Mouse (Mus musculus): ENCODE data around the gene Troap.

Gene Troap

DNA sequence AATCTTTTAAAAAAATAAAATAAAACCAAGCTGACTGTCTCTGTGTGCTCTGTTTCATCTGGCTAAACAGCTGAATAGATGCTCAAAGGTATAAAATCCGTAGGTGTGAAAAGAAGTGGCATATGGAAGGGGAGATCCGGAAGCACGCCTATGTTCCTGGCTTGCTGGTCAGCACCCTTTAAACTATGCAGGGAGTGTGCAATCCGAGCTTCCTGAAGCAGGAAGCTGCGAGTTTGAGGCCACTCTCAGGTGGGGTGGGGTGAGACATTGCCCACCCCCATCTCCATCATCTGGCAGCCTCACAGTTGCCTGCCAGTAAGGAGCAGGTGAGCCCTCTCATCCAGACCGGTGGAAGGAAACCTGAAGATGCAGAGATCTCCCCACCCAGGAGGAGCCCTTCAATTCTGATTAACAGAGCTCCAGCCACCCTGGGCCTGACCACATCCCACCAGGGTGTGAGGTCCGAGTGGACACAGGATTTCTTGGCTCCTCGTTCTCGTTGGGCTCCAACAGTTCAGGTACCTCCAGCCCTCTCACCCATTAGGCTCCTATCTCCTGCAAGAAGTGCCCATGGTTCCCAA is at the start of gene Troap:
TSS of gene Troap (plus strand) at position 557 of the 581 bp plus-strand sequence.
- no peak for DNase-seq (ENCODE audit: low spot score)

DNA sequence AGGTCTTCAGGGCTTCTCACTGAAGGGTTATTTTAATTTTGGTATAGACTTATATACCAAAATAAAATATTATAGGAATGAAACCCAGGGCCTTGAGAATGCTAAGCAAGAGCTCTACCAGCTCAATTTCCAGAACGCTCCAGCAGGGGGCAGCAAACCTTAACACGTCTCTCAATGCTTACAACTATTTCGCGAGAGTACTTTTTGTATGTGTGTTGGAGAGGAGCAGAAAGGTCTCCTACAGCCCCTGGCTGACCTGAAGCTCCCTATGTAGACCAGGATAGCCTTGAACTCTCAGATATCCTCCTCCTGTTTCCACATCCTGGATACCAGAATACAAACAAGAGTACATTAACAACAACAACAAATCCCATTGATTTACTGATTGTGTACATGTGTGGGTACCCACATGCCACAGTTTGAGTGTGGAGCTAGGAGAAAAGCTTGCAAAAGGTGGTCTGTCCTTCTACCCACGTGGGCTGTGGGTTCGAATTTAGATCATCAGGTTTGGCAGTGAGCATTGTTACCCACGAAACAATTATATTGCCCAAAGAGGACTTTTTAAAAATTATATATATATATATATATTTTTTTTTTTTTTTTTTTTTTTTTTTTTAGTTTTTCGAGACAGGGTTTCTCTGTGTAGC is 49.6 kb upstream of the Troap start:
- DNase-seq (ENCODE audit: low spot score): peak; percentile 60

DNA sequence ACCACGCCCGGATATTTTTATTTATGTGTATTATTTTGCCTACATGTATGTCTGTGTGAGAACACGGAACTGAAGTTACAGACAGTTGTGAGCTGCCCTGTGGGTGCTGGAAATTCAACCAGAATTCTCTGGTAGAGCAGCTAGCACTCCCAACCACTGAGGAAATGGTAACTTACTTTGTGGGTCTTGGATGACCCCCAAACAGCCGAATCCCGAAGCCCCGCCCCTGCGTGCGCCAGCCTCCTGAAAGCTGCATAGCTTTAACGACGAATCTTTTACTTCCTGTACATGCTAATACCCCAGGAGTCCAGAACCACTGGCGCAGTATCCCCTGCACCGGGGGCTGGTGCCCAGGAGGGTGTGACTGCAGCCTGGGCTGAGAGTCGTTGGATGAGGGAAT is 49.0 kb upstream of the Troap start:
- no peak for DNase-seq (ENCODE audit: low spot score)

DNA sequence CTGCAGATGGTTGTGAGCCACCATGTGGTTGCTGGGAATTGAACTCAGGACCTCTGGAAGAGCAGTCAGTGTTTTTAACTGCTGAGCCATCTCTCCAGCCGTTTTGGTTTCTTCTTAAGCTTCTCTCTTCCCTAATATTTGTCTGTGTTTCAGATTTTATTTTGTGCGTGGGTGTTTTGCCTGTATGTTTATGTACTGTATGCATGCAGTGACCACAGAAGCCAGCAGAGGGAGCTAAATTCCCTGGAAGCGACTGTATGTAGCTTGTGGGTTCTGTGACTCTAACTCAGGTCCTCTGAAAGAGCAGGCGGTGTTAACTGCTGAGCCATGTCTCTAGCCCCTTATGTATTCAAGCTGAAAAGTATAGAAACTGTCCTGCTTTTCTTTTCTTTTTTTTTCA is 48.1 kb upstream of the Troap start:
- no peak for DNase-seq (ENCODE audit: low spot score)

DNA sequence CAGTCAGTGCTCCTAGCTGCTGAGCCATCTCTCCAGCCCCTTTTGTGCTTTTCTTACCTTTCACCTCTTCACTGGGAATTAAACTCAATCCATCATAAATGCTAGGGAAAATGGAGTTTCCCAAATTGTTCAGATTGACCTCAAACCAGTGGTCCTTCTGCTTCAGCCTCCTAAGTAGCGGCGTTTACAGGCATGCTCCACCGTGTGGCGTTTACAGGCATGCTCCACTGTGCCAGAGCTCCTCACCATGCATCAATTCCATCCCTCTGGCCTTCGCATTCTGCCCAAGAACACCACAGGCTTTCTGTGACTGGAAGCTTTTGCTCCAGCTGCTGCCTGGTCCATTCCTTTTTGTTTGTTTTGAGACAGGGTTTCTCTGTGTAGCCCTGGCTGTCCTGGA is 47.3 kb upstream of the Troap start:
- DNase-seq (ENCODE audit: low spot score): no peak

DNA sequence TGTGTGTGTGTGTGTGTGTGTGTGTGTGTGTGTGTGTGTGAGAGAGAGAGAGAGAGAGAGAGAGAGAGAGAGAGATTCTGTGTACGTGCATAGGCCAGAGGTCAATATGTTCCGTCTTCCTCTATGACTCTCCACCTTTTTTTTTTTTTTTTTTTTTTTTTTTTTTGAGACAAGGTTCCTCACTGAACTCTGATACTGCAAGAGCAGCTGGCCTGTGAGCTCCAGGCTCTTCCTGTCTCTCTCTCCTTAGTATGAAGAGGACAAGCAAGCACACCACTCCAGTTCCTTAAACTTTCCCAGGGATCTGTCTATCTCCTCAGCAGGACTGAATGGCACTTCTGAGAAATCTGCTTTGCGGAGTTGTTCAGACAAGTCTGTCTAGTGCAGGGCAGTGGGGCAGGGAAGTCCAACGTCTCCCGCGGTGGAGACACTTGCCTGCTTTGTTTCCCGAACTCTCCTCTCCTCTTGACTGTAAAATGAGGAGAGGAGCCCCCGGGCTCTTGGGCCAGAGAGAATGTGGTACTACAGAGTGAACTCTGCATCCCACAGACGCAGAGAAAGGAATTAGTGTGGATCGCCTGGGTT is 45.4 kb upstream of the Troap start:
- no peak for DNase-seq (ENCODE audit: low spot score)

DNA sequence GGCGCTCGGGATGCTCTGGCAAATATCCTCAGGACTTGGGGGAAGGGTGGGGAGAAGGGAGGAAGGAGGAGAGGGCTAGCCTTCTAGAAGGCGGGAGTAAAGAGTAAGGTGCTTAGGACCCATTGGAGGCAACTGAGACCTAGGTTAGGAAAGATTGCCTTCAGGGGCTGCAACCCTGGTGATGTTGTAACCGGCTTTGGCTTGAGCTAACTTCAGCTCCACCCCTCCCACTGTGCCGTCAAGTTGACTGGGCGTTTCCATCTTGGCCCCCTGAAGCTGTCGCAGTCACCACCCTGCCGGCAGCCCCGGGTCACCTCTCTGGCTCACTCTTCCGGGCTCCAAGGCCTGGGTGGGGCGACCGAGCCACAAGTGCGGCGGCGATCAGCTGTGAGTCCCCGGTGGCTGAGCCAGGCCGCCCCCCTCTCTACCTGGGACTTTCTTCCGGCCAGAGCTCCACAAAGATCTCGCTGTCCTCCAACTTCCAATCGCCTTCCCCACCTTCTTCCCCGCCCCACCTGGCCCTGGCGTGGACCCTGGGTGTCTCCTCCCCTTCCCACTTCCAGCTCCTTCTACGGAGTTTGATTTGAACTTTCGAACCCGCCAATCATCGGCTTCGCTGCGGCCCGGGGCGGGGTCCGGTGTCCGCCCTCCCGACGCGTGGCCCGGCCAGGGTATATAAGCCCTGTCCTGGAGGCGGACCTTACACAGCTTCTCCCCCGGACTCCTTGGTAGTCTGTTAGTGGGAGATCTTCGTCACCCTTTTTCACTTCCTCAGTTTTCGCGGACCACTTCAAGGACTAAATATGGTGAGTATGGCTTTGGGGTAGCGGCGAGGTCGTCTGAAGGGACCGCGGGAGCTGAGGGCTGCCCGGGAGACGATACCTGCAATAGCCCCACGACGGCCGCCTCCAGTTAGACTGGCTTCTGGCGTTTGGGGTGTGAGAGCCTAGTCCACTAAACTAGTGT is 44.5 kb upstream of the Troap start, which contains the start of gene Tuba1c:
TSS of gene Tuba1c (plus strand) at position 273 of the 966 bp plus-strand sequence.
- peak; percentile 89 for DNase-seq (ENCODE audit: low spot score)

DNA sequence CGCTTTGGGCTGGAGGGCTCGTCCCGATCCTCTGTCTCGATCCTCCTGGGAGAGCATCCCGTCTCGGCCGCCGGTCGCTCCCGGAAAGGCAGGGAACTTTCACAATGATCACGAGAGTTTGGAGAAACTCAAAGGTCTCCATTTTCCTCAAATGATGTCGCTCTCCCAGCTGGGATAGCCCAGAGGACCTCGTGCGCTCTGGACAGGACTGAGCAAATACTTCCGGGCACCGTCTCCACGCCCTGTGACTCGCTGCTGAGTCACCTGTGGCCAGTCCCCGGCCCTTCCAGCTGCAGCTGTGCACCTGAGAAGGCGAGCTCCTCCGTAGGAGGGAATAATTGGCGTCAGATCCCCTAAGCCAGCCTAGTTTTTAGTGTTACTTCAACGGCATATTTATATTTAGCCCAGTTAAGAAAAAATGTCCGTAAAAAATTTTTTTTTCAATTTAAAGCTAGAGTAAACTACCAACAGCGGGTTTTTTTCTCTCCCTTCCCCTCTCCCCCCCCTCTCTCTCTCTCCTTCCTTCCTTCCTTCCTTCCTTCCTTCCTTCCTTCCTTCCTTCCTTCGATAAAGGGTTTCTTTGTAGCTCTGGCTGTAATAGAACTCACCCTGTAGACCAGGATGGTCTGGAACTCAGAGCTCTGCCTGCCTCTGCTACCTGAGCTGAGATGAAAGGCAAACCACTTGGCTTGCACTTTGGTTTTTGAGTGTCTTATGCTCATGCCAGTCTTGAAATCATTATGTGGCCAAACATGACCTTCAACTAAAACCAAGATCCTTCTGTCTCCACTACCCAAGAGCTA is 43.6 kb upstream of the Troap start:
- no peak for DNase-seq (ENCODE audit: low spot score)

DNA sequence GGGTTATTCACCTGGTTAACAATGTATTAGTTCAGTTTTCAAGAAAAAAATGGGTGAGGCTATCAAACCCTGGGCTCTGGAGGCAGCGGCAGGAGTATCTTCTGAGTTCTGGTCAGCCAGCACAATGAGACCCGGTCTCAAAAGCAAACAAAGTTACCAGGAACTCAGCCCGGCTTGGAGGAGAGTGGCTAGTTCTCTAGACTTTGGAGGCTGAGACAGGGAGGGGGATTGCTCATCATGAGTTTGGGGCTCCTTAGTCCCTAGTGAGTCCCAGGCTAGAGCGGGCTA is 43.0 kb upstream of the Troap start:
- DNase-seq (ENCODE audit: low spot score): no peak

DNA sequence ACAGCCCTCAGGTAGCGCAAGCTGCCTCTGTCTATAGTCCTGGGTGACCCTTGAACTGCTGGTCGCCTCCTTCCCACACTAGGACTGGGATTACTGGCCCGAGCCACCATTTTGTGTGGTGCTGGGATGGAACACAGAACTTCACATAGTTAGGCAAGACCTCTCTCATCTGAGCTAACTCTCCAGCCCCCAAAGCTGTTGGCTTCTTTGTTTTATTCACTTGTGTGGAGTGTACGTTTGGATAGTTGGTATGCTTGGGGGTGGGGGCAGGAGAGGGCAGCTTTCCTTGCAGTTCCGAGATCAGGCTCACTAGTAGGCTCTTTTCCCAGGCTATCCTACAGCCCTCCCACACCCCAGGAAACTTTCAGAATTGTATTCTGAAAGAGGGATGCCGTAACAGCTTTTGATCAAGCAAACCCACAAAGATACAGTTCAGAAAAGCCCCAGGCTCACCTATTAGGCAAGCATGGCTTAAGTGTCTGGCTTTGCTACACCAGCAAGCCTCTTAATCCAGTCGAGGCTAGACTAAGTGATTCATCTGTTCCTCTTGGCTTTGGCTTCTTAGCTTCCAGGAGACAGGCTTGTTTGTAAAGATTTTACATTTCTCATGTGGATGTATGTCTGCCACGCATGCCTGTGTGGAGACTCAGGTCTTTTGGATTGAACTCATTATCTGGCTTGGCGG is 42.2 kb upstream of the Troap start:
- DNase-seq (ENCODE audit: low spot score): no peak

DNA sequence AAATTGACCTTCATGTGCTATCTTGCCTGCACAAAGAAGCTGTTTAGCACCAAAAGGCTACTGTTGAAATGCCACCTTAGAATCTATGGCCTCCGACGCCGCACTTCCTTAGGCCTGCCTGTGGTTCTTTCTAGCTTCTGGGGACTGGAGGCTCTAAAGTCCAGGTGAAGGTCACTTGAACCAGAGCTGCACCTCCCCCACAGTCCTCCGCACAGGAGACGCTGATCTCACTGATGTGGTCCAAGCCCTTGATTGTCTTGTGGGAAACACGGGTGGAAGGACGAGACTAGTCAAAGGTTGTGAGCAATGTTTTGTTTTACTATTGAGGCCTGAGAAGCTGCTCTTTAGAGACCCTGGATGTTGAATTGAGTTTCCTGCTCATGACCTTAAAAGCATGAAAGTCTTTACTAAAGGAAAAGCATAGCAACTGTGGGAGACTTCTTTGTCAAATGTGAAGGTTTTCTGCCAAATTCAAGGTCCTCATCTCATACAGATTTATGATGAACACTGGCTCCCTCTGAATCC is 41.6 kb upstream of the Troap start:
- DNase-seq (ENCODE audit: low spot score): no peak

DNA sequence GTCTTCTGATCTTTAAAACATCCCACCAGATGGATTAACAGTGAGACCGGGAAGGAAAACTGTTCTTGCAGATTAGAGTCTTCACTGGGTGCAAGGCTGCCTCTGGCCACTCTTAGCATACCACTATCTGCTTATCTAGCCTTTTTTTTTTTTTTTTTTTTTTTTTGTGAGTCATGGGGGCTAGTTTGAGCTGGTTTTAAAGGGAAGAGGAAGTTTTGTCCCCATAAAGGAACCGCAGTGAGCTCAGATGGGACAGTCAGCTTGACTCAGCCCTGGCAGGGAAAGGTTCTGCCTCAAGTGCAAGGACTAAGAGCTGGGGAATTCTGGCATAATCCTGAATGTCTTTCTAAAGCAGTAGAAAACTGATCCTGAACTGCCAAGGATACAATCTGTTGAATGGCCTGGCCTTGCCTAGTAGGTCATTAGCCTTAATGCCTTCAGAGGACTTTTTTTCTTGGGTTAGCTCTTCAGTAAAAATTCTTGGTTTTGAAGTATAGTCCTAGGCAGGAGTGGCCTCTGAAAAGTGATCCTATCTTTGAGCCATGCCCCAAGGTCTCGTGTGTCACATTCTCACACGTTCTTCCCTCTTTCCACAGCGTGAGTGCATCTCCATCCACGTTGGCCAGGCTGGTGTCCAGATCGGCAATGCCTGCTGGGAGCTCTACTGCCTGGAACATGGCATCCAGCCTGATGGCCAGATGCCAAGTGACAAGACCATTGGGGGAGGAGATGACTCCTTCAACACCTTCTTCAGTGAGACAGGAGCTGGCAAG is 40.7 kb upstream of the Troap start:
- DNase-seq (ENCODE audit: low spot score): no peak

DNA sequence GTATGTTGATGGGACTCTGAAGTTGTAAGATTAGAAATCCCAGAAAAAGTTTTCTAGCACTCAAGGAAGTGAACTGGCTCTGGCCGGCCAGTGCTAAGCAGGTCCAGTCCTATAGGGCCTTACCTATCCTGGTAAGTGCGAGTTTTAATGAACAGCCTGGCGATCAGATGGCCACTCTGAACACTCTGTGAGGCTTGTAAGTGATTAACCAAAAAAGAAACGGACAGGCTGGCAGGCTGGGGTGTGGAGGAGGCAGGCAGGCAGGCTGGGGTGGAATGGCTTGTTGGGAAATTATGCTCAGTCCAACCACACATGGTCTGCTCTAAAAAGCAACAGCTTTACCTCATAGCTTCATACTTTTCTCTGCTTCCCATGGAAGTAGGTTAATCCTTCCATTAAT is 38.9 kb upstream of the Troap start:
- no peak for DNase-seq (ENCODE audit: low spot score)

DNA sequence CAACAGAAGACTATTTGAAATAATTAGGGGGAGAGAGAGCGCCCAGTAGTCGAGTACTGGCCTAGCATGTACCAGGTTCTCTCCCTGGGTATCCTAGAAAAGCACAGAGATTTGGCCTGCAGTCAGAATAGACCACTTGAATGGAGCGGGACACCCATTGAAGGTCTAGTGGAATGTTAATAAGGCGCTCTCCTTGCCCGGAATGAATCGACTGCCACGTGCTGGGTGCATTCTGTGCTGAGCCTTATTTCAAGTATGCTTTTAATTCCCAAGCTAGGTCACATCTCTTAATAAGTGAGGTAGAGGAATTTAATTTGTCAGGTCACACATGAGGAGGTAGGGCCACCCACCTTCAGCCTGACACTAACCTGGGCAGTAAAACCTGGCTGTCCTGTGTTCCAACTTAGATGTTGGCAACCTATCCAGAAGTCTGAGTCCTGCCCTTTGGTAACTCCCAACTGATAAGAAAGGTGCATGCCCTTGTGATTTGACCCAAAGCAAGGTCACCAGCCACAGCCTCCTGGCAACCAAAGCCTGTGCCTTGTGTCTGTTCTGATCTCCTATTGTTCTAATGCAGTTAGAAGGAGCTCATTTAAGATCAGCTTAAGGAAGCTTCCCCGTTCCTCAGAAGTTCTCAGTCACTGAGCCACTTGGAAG is 38.0 kb upstream of the Troap start:
- DNase-seq (ENCODE audit: low spot score): no peak

DNA sequence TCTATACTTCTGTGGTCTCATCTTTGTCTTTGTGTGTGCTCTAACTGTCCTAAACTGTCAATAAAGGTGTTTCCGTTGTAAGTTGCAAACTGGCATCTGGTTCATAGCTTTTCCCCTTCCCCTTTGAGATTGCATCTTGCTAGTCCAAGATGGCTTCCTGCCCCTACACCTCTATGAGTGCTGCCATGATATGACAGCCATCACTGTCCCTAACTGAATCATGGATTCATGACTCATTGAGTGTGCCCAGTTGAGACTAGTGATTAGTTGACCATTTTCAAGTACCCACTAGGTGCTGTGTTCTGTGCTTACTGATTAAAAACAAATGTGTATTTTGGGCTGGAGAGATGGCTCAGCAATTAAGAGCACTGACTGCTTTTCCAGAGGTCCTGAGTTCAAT is 36.4 kb upstream of the Troap start:
- no peak for DNase-seq (ENCODE audit: low spot score)

DNA sequence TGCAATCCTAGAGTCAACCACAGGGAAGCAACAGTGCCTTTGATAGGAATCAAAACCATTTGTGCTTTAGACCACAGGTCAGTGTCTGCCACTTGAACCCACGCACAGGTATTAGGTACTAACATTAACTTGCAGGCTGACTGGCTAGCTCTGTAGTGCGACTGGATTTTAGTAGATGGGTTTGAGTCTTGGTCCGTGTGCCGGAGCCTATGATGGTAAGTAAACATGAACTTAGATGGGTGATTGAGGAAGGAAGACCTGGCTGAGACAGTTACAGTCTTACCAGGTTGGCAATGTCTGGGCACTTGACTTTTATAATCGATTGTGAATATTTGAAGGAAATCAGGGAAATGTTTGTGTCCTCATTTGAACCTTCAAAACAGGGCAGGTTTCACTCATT is 35.6 kb upstream of the Troap start:
- no peak for DNase-seq (ENCODE audit: low spot score)

DNA sequence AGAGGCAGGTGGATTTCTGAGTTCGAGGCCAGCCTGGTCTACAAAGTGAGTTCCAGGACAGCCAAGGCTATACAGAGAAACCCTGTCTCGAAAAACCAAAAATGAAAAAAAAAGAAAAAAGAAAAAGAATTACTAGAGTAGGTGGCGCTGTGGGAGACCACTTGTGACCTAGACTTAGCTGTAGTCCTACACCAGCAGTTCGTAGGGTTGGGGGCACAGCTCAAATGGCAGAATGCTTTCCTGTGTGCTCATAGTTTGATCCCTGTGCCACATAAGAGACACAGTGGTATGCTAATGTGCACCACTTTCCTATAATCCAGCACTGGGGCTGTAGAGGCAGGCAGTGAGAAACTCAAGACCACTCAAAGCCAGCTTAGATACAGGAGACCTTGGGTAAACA is 35.1 kb upstream of the Troap start:
- DNase-seq (ENCODE audit: low spot score): no peak

DNA sequence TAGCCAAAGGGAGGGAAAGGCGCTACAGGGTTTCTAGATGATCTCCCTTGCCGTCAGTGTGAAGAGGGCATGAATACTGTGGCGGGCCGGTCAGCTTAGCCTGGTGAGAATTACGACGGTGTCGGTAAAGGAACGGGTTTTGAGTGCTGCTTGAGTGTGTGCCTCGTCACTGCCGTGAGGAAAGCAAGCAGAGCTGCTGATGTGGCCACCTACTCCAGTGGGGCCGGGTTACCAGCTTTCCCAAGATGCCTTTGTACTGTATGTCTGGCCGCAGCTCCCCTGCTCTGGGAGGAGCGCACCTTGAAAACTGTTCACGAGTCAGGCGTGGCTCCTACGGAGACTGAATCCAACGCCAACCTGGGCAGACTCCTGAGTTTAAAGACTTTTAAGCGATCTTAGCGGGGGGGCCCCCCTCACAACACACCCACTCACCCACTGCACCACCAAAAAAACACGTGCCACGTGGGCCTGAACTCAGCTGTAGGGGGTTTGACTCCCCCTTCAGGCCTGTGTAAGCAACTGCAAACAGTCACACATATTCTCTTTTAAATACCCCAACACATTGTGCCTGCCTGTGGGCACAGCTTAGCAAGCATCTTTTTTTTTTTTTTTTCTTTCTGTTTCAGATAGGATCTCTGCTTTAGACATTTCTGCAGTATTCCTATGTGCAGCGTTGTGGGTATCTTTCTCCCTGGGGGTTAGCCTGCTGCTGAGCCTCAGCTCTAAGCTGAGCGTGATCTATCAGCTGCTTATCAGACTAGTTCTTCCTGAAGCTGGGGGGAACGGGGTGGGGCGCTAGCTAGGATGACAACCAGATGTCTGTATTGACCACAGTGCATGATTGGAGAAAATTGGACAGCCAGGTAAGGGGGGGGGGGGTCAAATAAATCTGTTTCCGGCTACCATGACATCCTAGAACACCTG is 34.1 kb upstream of the Troap start:
- no peak for DNase-seq (ENCODE audit: low spot score)
